Mouse (Mus musculus) neural tube, embryonic 14.5 days (tissue): ENCODE data around the gene Treml2. TPM values are rescaled to one million over a fixed set of nuclear protein-coding genes. Genes with fewer than 3 reads are reported as not detected.
"Not testable (repeated sequence)": the region's sequence is repeated elsewhere in the genome, so short reads cannot be mapped to it uniquely, and the experiment has no call there.

Experiments
- ATAC-seq: fragments of 200-750 bp; cut with Nextera tagmentation; 2 replicates; pipeline ENCODE4 v1.8.0; 2017; ENCODE audit warnings: low read depth, mild to moderate bottlenecking, moderate TSS enrichment, moderate library complexity
- H3K27ac ChIP-seq: fragments of 300-500 bp; sonication (generic); 2 replicates; pipeline ENCODE4 v1.5.1; 2014; ENCODE audit warnings: low read depth, mild to moderate bottlenecking, control low read depth, low read length, moderate library complexity, mixed read lengths
- H3K27me3 ChIP-seq: fragments of 300-500 bp; sonication (generic); 2 replicates; pipeline ENCODE4 v1.6.1; 2014; ENCODE audit warnings: low read length; ENCODE audit not compliant: control insufficient read depth, insufficient read depth
- H3K36me3 ChIP-seq: fragments of 300-500 bp; sonication (generic); 2 replicates; pipeline ENCODE4 v1.6.1; 2014; ENCODE audit warnings: low read length, mixed read lengths; ENCODE audit not compliant: control insufficient read depth, insufficient read depth
- H3K4me1 ChIP-seq: fragments of 300-500 bp; sonication (generic); 2 replicates; pipeline ENCODE4 v1.6.1; 2014; ENCODE audit warnings: low read length; ENCODE audit not compliant: control insufficient read depth, insufficient read depth
- H3K4me2 ChIP-seq: fragments of 300-500 bp; sonication (generic); 2 replicates; pipeline ENCODE4 v1.6.1; 2014; ENCODE audit warnings: mild to moderate bottlenecking, low read depth, low read length, control low read depth
- H3K4me3 ChIP-seq: fragments of 300-500 bp; sonication (generic); 2 replicates; pipeline ENCODE4 v1.5.1; 2014; ENCODE audit warnings: low read depth, low read length, control low read depth, mixed read lengths
- H3K9ac ChIP-seq: fragments of 300-500 bp; sonication (generic); replicated peaks from 2 replicates; pipeline ENCODE4 v1.6.1; 2014; ENCODE audit warnings: low read depth, mild to moderate bottlenecking, control low read depth, low read length, mixed read lengths
- H3K9me3 ChIP-seq: fragments of 300-500 bp; sonication (generic); 2 replicates; pipeline ENCODE4 v1.6.1; 2016; ENCODE audit warnings: low read length; ENCODE audit not compliant: control insufficient read depth
- WGBS: fragments of 180-500 bp; shearing (Covaris S2); extraction: QIAGEN DNeasy Blood & Tissue Kit; methylation state at CpG from one replicate; pipeline ENCODE4 v1.1.7; 2014; 5-methylcytosine and 5-hydroxymethylcytosine counted together
- polyA plus RNA-seq: library from polyadenylated mRNA; unstranded; fragments of >200 nt; fragmentation: Nextera tagmentation; extraction: Ambion mirVana; gene quantifications from 2 replicates; pipeline ENCODE4 v1.2.1, GENCODE M21; 2014

Gene Treml2
- polyA plus RNA-seq, 1 experiment from 2014 or later: 0.05 TPM

GRCm38 (mm10) chr17:48312124-48312523, 12.8 kb downstream of the Treml2 start:
- no peaks in the 10 kb centered on the region for H3K4me1 ChIP-seq
- no peak overlapping the region for H3K4me3 ChIP-seq
- WGBS: 76% methylated on average over 2 of the region's 2 CpGs
- no peak overlapping the region for H3K27ac ChIP-seq
- ATAC-seq: no peak
- H3K27me3 ChIP-seq: no peaks in the 10 kb centered on the region
- H3K4me2 ChIP-seq: no peak overlapping the region
- H3K9me3 ChIP-seq: no peaks in the 10 kb centered on the region
- H3K9ac ChIP-seq: no peak overlapping the region
- H3K36me3 ChIP-seq: no peaks in the 10 kb centered on the region

DNA sequence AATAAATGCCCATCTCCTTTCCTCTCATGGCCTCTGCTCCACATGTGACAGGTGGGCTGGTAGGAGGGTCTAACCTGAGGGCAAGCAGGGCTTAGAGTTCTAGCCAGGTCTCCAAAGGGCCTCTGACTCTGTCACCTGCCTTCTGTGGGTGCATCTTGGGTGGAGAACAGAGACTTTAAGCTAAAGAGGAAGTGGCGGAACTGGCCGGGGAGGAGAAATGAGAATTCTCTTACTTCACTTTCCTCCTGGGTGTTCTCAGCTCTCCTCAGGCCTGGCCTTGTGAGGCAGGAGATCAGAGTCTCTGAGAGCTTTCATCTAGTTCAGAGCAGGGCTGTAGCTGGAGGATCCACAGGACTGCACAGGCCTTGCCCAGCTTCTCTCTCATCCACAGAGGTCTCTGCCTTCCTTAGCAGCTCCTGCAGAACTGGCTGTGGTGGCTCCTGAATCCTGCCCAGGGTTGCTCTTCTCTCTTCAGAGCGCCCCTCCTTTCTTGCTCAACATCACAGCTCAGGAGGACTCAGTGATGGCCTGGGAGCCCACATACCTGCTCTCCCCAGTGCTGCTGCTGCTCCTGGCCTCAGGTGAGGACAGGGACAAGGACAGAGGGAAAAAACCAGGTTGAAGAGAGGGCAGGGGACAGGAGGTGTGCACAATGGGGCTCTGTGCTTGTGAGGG, 16.7 kb downstream of the Treml2 start, which contains the start of gene B430306N03Rik:
B430306N03Rik (plus strand) TSS at position 237 of the 675 bp plus-strand sequence.
- H3K4me2 ChIP-seq, H3K9me3 ChIP-seq, H3K36me3 ChIP-seq, H3K4me3 ChIP-seq, H3K27ac ChIP-seq, ATAC-seq, H3K9ac ChIP-seq, H3K27me3 ChIP-seq, H3K4me1 ChIP-seq: not testable (repeated sequence)
- 91% methylated on average over 3 of the region's 3 CpGs for WGBS

DNA sequence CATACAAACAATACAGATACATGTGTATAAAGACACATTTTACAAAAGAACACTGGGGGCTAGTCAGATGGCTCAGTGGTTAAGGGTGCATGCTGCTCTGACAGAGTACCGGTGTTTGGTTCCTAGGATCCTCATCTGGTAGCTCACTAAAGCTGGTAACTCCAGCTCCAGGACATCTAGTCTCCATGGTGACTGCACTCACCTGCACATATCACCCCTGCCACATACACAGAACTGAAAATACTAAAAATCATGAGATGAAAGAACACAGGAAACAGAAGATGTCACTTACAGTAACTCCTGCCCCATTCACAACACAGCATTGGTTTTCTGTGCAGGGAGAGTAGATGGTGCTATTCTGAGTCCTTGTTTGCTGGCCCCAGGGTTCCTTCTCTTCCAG, 19.4 kb downstream of the Treml2 start:
- WGBS: 88% methylated on average over 1 of the region's 1 CpGs
- no peaks in the 10 kb centered on the region for H3K4me1 ChIP-seq
- H3K9me3 ChIP-seq: no peaks in the 10 kb centered on the region
- no peaks in the 10 kb centered on the region for H3K27me3 ChIP-seq
- H3K4me2 ChIP-seq: no peak overlapping the region
- no peak for ATAC-seq
- H3K9ac ChIP-seq: no peak overlapping the region
- no peaks in the 10 kb centered on the region for H3K36me3 ChIP-seq
- H3K4me3 ChIP-seq: no peak overlapping the region
- no peak overlapping the region for H3K27ac ChIP-seq

DNA sequence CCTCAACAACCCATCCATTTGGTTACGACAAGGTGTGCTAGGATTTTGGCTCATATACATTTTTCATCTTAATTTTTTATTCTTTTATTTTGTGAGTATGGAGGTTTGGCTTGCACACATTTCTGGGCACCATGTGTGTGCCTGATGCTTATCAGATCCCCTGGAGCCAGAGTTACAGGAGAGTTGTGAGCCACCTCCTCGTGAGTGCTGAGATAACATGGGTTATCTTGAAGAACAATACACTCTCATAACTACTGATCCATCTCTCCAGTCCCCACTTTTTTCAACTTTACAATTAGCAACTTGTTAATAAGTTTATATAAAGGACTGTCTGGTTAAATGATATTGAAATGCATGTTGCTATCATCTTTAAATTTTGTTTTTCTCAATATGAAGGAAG, 22.0 kb downstream of the Treml2 start:
- H3K27ac ChIP-seq: no peak overlapping the region
- no peak overlapping the region for H3K4me3 ChIP-seq
- ATAC-seq: no peak
- H3K9ac ChIP-seq: no peak overlapping the region
- H3K4me2 ChIP-seq: no peak overlapping the region
- no peaks in the 10 kb centered on the region for H3K4me1 ChIP-seq
- 82% methylated on average over 2 of the region's 2 CpGs for WGBS
- H3K9me3 ChIP-seq: no peaks in the 10 kb centered on the region
- no peaks in the 10 kb centered on the region for H3K27me3 ChIP-seq
- H3K36me3 ChIP-seq: no peaks in the 10 kb centered on the region

DNA sequence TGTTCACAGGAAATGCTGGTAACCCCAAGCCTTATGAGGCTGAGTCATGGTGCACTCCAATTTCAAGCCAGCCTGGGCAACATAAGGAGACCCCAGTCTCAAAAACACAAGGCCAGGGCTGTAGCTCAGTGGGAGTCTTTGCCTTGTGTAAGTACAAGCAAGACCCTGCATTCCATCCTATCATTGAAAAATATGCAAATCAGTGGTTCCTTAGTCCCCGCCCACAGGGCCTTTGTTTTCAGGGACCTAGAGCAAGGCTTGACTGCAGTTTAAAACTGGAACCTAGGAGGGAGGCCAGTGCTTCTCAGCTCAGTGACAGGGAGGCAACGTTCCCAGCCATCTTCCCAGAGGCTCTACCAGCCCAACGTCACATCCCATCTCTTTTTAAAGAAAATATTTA, 23.9 kb downstream of the Treml2 start:
- Histone ChIP-seq H3K4me1 (no peaks in the 10 kb centered on the region), H3K27ac (no peak overlapping the region), H3K9me3 (no peaks in the 10 kb centered on the region), H3K9ac (no peak overlapping the region), H3K4me3 (no peak overlapping the region), H3K27me3 (no peaks in the 10 kb centered on the region), H3K4me2 (no peak overlapping the region), H3K36me3 (no peaks in the 10 kb centered on the region)
- WGBS: 60% methylated on average over 3 of the region's 3 CpGs
- no peak for ATAC-seq

GRCm38 (mm10) chr17:48324258-48324657, 25.0 kb downstream of the Treml2 start:
- 95% methylated on average over 5 of the region's 5 CpGs for WGBS
- H3K9ac ChIP-seq: no peak overlapping the region
- no peak for ATAC-seq
- no peak overlapping the region for H3K4me2 ChIP-seq
- no peaks in the 10 kb centered on the region for H3K4me1 ChIP-seq
- no peaks in the 10 kb centered on the region for H3K36me3 ChIP-seq
- H3K9me3 ChIP-seq: no peaks in the 10 kb centered on the region
- no peak overlapping the region for H3K4me3 ChIP-seq
- no peak overlapping the region for H3K27ac ChIP-seq
- no peaks in the 10 kb centered on the region for H3K27me3 ChIP-seq

GRCm38 (mm10) chr17:48325093-48325492, 25.8 kb downstream of the Treml2 start:
- no peak for ATAC-seq
- 90% methylated on average over 6 of the region's 6 CpGs for WGBS
- Histone ChIP-seq H3K9ac (no peak overlapping the region), H3K36me3 (no peaks in the 10 kb centered on the region), H3K4me2 (no peak overlapping the region), H3K4me1 (no peaks in the 10 kb centered on the region), H3K9me3 (no peaks in the 10 kb centered on the region), H3K27ac (no peak overlapping the region), H3K4me3 (no peak overlapping the region), H3K27me3 (no peaks in the 10 kb centered on the region)

DNA sequence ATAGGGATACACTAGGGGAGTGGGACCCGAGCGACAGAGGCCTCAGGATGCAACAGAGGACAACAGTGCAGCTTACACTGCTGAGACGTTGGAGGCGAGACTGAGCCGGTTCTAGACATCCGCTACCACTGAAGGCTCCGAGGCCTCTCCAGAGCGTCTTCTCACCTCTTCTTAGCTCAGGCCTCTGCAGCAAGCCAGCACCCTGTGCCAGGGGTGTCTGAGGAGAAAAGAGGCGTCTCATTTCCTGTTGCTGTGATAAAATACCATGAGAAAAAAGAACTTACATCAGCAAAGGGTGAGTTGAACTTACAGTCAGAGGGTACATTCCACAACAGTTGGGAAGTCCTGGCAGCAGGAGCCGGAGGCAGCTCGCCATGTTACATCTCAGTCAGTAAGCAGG, 26.3 kb downstream of the Treml2 start:
- Histone ChIP-seq H3K36me3 (no peaks in the 10 kb centered on the region), H3K27me3 (no peaks in the 10 kb centered on the region), H3K4me3 (no peak overlapping the region), H3K27ac (no peak overlapping the region), H3K9me3 (no peaks in the 10 kb centered on the region), H3K9ac (no peak overlapping the region), H3K4me1 (no peaks in the 10 kb centered on the region), H3K4me2 (no peak overlapping the region)
- 90% methylated on average over 11 of the region's 11 CpGs for WGBS
- ATAC-seq: no peak

DNA sequence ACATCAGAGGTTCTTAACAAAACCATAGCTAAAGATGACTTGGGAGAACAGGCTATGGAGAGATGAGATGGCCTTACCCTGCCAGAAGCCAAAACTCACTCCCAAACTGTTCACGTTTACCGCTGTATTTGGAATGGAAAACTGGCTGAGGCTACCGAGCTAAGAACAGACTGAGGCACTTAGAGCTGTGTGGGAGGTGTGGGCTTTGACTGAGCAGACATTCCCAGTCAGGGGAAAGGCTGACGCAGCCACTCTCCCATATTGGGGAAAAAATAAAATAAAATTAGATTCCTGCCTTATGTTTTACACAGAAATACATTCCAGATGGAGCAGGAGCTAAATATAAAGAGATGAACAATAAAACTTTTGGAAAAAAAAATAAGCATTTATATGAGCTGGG, 27.4 kb downstream of the Treml2 start:
- Histone ChIP-seq H3K9ac (no peak overlapping the region), H3K4me1 (no peaks in the 10 kb centered on the region), H3K4me2 (no peak overlapping the region), H3K4me3 (no peak overlapping the region), H3K36me3 (no peaks in the 10 kb centered on the region), H3K9me3 (no peaks in the 10 kb centered on the region), H3K27me3 (no peaks in the 10 kb centered on the region), H3K27ac (no peak overlapping the region)
- 85% methylated on average over 4 of the region's 4 CpGs for WGBS
- no peak for ATAC-seq
